Mouse (Mus musculus) hindbrain, embryonic 16.5 days (tissue): ENCODE measurements around the gene Ptn. TPM values are rescaled to one million over a fixed set of nuclear protein-coding genes. Genes with fewer than 3 reads are reported as not detected.

Experiments used
- ATAC-seq: fragments of 200-750 bp; cut with Nextera tagmentation; 2 replicates; pipeline ENCODE4 v1.8.0; 2017; ENCODE audit warnings: moderate TSS enrichment, moderate library complexity
- H3K27ac ChIP-seq: fragments of 300-500 bp; sonication (generic); 2 replicates; pipeline ENCODE4 v1.5.1; 2014; ENCODE audit warnings: low read depth, mild to moderate bottlenecking, control low read depth, low read length, moderate library complexity
- H3K27me3 ChIP-seq: fragments of 300-500 bp; sonication (generic); replicated peaks from 2 replicates; pipeline ENCODE4 v1.6.1; 2014; ENCODE audit warnings: low read length; ENCODE audit not compliant: control insufficient read depth, insufficient read depth
- H3K36me3 ChIP-seq: fragments of 300-500 bp; sonication (generic); 2 replicates; pipeline ENCODE4 v1.6.1; 2014; ENCODE audit warnings: mild to moderate bottlenecking, low read length, moderate library complexity, mixed read lengths; ENCODE audit not compliant: control insufficient read depth, insufficient read depth
- H3K4me1 ChIP-seq: fragments of 300-500 bp; sonication (generic); 2 replicates; pipeline ENCODE4 v1.6.1; 2014; ENCODE audit warnings: low read depth, low read length; ENCODE audit not compliant: control insufficient read depth, insufficient read depth
- H3K4me2 ChIP-seq: fragments of 300-500 bp; sonication (generic); 2 replicates; pipeline ENCODE4 v1.6.1; 2014; ENCODE audit warnings: mild to moderate bottlenecking, low read length, control low read depth, moderate library complexity
- H3K4me3 ChIP-seq: fragments of 300-500 bp; sonication (generic); 2 replicates; pipeline ENCODE4 v1.5.1; 2014; ENCODE audit warnings: mild to moderate bottlenecking, low read length, control low read depth, moderate library complexity
- H3K9ac ChIP-seq: fragments of 300-500 bp; sonication (generic); 2 replicates; pipeline ENCODE4 v1.6.1; 2014; ENCODE audit warnings: low read depth, mild to moderate bottlenecking, control low read depth, low read length, moderate library complexity
- H3K9me3 ChIP-seq: fragments of 300-500 bp; sonication (generic); 2 replicates; pipeline ENCODE4 v1.6.1; 2014; ENCODE audit warnings: mild to moderate bottlenecking, low read length, moderate library complexity; ENCODE audit not compliant: control insufficient read depth
- WGBS: fragments of 180-500 bp; shearing (Covaris S2); extraction: QIAGEN DNeasy Blood & Tissue Kit; methylation state at CpG from one replicate; pipeline ENCODE4 v1.1.7; 2014; 5-methylcytosine and 5-hydroxymethylcytosine counted together
- polyA plus RNA-seq: library from polyadenylated mRNA; unstranded; fragments of >200 nt; fragmentation: Nextera tagmentation; extraction: Ambion mirVana; gene quantifications from 2 replicates; pipeline ENCODE4 v1.2.1, GENCODE M21; 2015

Gene Ptn
- 800 and 988 TPM in 2 replicates for polyA plus RNA-seq

DNA sequence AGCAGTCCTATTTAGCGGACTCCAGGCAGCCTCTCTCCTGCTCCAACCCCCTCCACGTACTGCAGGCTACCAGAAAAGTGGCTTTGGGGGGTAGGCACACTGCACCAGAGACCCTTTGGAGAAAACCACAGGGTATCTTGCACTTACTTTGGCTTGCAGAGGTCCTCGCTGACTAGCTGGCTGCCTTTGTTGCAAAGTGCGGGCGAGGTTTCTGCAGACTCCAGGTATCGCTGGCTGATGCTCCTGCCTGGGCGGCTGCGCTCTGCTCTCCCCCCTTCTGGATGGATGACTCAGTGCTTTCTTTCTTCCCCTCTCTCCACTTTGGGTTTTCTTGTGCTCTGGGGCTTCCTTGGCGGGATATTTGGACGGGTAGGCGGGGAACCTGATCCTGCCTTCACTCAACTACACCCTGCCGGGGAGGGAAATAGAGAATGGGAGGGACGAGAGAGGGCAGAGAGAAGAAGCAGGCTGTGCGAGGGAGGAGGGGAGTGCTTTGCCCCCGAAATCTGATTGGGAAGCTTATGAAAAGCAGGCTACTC is at the start of gene Ptn:
Gene Ptn (minus strand): TSS at position 474 of the 539 bp plus-strand sequence.
- under 1% methylated on average over 15 of the region's 15 CpGs for WGBS
- H3K36me3 ChIP-seq = peaks cover 5% of the 10 kb centered on the region
- peak within 1 kb of the TSS; percentile 82 for H3K9ac ChIP-seq
- H3K9me3 ChIP-seq = no peaks in the 10 kb centered on the region
- H3K4me3 ChIP-seq = peak within 1 kb of the TSS; percentile 69
- peak within 1 kb of the TSS; percentile 89 for H3K27ac ChIP-seq
- peak; percentile 92 for ATAC-seq
- H3K27me3 ChIP-seq = no peaks in the 10 kb centered on the region
- peak within 1 kb of the TSS; percentile 70 for H3K4me2 ChIP-seq
- H3K4me1 ChIP-seq = peaks cover 13% of the 10 kb centered on the region

GRCm38 (mm10) chr6:36858258-36859041 is 48.4 kb upstream of the Ptn start:
- no peaks in the 10 kb centered on the region for H3K9me3 ChIP-seq
- peak; percentile 87 for ATAC-seq
- H3K4me1 ChIP-seq = no peaks in the 10 kb centered on the region
- H3K36me3 ChIP-seq = no peaks in the 10 kb centered on the region
- peak overlapping the region; percentile 20 for H3K27ac ChIP-seq
- no peak overlapping the region for H3K9ac ChIP-seq
- no peak overlapping the region for H3K4me3 ChIP-seq
- no peak overlapping the region for H3K4me2 ChIP-seq
- WGBS = 26% methylated on average over 3 of the region's 3 CpGs
- H3K27me3 ChIP-seq = no peaks in the 10 kb centered on the region

GRCm38 (mm10) chr6:36857627-36858257 is 47.7 kb upstream of the Ptn start:
- Histone ChIP-seq H3K9me3 (no peaks in the 10 kb centered on the region), H3K27me3 (no peaks in the 10 kb centered on the region), H3K4me3 (no peak overlapping the region), H3K36me3 (no peaks in the 10 kb centered on the region), H3K4me2 (no peak overlapping the region), H3K9ac (no peak overlapping the region), H3K4me1 (no peaks in the 10 kb centered on the region), H3K27ac (no peak overlapping the region; the same call in 1 of the 2 replicates)
- WGBS = 16% methylated on average over 6 of the region's 6 CpGs
- ATAC-seq = peak; percentile 77

DNA sequence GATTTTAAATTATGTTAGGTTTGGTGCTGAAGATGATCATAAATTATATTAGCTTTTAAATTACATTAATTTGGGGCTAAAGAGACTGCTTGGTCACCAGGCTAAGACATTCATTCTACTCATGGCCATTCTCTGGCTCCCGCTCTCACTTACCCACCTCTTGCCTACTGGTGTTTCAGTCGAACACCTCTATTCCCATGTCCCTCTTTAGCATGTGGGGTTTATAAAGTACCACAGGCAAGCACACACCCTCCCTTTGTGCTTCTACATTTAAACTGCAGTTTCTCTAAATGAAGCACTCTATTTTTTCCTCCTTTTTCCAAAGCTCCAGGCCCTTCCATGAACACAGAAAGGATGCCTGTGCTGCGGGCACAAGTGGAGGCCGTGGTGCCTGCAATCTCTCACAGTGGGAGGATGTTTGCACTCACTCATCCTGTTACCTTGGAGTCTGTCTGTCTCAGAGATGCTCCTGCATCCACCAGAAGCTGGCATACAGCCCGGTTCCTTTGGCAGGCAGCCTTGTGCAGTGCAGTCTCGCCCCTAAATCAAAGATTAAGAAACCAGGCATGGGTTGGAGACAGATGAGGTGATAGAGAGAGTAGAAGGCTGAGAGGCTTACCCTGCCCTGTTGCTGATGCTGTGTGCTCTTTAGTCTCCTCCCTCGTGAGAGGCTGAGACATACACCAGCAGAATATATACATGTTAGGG is 40.6 kb upstream of the Ptn start:
- H3K4me2 ChIP-seq = no peak overlapping the region
- no peaks in the 10 kb centered on the region for H3K27me3 ChIP-seq
- peak; percentile 96 for ATAC-seq
- WGBS = 47% methylated on average over 7 of the region's 7 CpGs
- no peak overlapping the region for H3K9ac ChIP-seq
- H3K9me3 ChIP-seq = no peaks in the 10 kb centered on the region
- no peak overlapping the region for H3K4me3 ChIP-seq
- H3K36me3 ChIP-seq = no peaks in the 10 kb centered on the region
- H3K4me1 ChIP-seq = no peaks in the 10 kb centered on the region
- peak overlapping the region; percentile 69 for H3K27ac ChIP-seq

DNA sequence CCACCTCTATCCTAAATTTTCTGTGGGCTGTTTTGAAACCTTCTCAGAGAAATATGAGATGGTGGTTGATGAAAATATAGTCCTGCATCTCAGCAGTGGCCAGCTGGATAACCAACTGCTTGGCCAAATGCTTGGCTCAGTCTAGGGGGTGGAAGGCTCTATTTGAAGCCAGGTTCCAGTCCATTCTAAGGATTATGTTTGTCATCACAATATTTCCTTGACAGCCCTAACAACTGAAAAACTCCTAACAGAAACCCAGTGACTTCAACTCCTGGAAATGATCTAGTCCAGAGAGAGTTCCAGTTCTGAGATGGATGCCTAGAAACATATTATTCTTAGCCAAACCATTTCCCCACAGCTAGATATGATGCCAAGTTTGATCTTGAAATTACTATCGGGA is 35.3 kb upstream of the Ptn start:
- WGBS = 68% methylated on average over 1 of the region's 1 CpGs
- Histone ChIP-seq H3K9ac (no peak overlapping the region), H3K4me3 (no peak overlapping the region), H3K27ac (no peak overlapping the region), H3K4me2 (no peak overlapping the region), H3K36me3 (no peaks in the 10 kb centered on the region), H3K9me3 (no peaks in the 10 kb centered on the region), H3K27me3 (no peaks in the 10 kb centered on the region), H3K4me1 (no peaks in the 10 kb centered on the region)
- ATAC-seq = no peak

DNA sequence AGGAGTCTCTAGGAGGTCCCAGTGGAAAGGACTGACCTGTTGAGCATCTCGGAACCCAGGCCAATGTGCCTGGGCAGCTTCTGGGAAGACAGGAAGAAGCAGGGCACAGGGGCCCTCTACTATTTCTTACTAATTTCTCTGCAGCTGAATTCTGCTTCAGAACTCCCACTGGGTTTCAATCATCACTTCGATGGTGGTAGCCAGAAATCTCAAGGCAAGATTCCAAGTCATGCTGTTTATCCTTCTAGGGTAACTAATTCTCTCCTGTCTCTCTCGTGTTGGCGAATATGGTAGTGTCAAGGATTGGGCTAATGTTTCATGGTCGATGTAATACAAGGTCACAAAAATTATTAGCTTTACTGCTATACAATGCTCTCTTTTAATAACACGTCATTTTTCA is 34.2 kb upstream of the Ptn start:
- peak; percentile 69 for ATAC-seq
- Histone ChIP-seq H3K27me3 (no peaks in the 10 kb centered on the region), H3K4me3 (no peak overlapping the region), H3K36me3 (no peaks in the 10 kb centered on the region), H3K4me1 (no peaks in the 10 kb centered on the region), H3K9ac (no peak overlapping the region), H3K4me2 (no peak overlapping the region), H3K9me3 (no peaks in the 10 kb centered on the region), H3K27ac (no peak overlapping the region)
- WGBS = 48% methylated on average over 6 of the region's 6 CpGs

DNA sequence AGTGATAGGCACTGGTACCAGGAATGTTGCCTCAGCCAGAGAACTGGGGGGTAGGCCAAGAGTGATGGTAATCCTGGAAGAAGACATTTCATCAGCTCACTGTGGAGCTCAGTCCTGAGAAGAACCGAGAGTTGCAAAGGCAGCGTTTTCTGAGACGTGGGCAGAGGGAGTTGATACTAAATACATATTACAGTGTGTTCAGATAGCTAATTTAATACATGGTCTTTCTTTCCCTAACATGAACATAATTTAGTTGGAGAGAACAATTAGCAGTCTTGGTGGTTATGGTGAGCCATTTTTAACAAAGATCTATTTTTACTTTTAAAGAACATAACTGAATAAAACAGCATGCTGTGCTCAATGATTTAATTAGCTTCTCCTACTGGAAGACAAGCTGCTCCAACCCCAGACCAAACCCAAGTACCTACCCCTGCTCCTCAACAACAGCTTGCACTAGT is 33.0 kb upstream of the Ptn start:
- no peaks in the 10 kb centered on the region for H3K9me3 ChIP-seq
- no peak overlapping the region for H3K4me3 ChIP-seq
- no peaks in the 10 kb centered on the region for H3K27me3 ChIP-seq
- H3K9ac ChIP-seq = no peak overlapping the region
- WGBS = 71% methylated on average over 3 of the region's 3 CpGs
- H3K4me1 ChIP-seq = no peaks in the 10 kb centered on the region
- H3K36me3 ChIP-seq = no peaks in the 10 kb centered on the region
- H3K27ac ChIP-seq = no peak overlapping the region
- no peak overlapping the region for H3K4me2 ChIP-seq
- no peak for ATAC-seq

GRCm38 (mm10) chr6:36842101-36842922 is 32.3 kb upstream of the Ptn start:
- WGBS = 83% methylated on average over 5 of the region's 5 CpGs
- Histone ChIP-seq H3K36me3 (no peaks in the 10 kb centered on the region), H3K27ac (no peak overlapping the region), H3K9ac (no peak overlapping the region), H3K9me3 (no peaks in the 10 kb centered on the region), H3K4me1 (no peaks in the 10 kb centered on the region), H3K4me3 (no peak overlapping the region), H3K27me3 (no peaks in the 10 kb centered on the region), H3K4me2 (no peak overlapping the region)
- no peak for ATAC-seq
